Mouse (Mus musculus): ENCODE measurements at regions not wholly inside any gene's neighbourhood (a gene's known extent, or its start where the extent isn't known, plus 50 kb on each side); places are given as distances from the start of the nearest gene placed in this dataset.

DNA sequence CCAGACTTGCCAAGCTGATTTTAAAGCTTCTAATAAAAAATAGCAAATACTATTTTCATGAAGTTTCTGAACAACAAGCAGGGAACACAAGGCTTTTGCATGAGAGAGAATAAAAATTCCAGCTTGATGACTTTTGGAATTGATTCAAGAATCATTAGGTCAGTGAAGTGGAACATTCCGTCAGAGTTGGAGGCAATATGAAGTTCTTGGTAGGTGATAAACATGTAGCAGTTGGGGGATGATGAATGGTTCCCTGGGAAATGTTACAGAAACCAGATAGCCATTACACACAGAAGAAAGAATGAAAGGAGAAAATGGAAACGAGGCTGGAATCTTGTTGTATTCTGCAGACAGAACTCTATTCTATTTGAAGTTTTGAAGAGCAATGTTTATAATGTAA, 221.8 kb downstream of the Antxr2 start:
- TF ChIP-seq CTCF (IDR thresholded peaks at IDR 0.05; ENCODE audit: low read depth) = no peak
- no peak for TF ChIP-seq EP300 (IDR thresholded peaks at IDR 0.05; ENCODE audit: low read depth)

Measured in liver, postnatal 0 days (tissue).